Mouse (Mus musculus) retina, embryonic 14.5 days (tissue): ENCODE results near the gene Spc24.
"Not testable (repeated sequence)": the region's sequence is repeated elsewhere in the genome, so short reads cannot be mapped to it uniquely, and the experiment has no call there.

Experiments used
- DNase-seq: peaks from one replicate; pipeline ENCODE4 v3.0.0-alpha.2; 2015; ENCODE audit warnings: low spot score

Gene Spc24

DNA sequence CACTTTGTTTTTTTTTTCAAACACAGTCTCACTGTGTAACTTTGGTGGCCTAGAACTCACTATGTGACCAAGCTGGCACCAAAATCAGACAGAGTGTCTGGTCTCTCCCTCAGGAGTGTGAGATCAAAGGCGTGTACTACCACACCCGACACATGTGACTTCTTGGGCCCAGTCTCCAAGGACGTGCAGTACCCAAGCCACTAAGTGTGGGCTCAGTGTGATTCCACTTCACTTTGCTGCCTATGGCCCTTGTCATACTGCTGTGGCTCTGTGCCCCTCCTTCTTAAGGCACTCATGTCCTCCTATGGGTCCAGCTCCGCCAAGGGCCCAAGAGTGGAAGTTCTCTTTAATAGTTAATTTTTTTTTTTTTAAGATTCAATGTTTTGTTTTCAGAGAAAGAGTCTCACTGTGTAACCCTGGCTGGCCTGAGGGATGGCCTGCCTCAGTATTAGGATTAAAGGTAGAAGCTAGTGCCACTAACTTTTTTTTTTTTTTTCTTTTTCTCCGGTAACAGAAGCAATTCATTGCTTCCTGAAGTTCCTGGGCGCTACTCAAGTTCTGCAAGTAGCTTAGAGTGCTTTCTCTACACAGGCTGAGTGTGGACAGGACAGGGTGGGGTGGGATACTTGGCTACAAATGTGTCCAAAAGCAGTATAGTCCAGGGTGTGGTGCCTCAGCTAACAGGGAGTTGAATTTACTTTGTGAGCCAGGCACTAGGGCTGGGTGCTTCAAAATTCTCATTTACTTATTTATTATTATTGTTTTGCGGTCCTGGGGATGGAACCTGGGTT is 24.6 kb upstream of the Spc24 start:
- DNase-seq, result no peak

DNA sequence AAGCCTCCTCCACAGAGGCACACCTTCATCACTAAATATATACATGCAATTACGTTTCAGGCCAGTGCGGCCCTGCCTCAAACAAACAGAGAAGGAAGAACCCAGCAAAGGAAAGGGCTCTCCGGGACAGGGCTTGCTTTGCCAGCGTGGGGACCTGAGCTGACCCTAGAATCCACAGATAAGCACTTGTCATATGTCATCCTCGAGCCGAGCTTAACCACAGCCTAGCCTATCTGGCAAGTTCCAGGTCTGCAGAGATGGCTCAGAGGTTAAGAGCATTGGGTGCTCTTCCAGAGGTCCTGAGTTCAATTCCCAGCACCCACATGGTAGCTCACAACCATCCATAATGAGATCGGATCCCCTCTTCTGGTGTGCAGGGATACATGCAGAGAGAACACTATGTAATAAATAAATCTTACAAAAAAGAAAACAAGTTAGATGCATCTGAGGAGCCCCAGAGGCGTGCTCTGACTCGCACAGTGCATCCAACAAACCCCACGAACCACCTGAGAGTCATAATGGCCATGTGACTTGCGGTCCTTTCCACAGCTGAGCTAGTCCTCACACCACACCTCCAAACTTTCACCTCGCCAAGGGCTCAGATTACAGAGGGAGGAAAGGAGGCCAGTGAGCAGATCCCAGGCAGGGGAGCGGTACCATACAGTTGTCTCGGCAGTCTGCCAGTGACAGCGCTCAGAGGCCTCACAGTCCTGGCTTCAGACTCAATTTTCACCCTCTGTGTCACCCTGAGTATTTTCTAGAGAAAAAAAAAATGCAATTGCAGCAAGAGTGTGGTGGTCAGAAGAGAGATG is 21.8 kb upstream of the Spc24 start:
- DNase-seq, result no peak

DNA sequence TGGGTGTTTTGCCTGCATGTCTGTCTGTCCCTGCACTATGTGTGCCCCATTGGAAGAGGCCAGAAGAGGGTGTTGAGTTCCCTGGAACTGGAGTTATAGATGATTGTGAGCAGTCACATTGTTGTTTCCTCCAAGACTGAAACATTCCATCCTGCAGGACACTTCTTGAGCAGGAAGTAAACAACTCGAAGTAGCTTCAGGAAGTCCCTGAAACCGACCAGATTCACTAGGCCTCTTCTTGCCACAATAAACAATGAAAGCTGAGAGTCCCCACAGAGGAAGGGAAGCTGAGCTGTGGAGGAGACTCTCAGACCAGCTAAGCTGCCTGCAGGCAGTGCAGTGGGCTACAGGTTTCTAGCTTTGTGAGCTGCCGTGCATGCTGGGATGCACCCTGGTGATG is 17.6 kb upstream of the Spc24 start:
- no peak for DNase-seq

DNA sequence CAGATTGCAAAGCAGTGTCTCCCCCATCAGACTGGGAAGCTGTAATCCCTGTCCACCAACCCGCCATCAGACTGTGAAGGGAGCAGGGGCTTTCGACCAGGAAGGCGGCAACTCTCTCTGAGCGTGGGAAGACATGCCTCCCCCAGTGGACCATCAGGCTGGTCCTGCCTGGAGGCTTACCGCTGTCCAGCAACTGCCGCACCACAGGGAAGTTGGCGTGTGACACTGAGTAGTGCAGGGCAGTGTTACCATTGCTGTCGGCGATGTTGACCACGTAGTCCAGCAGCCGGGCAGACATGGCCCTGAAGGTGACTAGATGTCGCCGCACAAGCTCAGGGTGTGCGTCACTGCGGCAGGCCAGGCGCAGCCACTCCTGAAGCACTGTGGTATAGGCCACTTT is 14.2 kb upstream of the Spc24 start:
- DNase-seq, result no peak

DNA sequence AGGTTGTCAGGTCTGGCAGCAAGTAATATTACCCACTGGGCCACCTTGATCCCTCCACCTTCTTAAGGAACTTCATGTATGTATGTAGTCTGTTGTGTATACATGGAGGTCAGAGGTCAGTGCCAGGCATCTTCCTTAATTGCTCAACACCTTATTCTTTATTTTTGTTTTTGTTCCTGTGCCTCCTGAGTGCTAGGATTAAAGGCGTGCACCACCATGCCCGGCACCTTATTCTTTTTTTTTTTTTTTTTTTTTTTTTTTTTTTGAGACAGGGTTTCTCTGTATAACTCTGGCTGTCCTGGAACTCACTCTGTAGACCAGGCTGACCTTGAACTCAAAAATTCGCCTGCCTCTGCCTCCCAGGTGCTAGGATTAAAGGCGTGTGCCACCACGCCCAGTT is 13.3 kb upstream of the Spc24 start:
- not testable (repeated sequence) for DNase-seq

DNA sequence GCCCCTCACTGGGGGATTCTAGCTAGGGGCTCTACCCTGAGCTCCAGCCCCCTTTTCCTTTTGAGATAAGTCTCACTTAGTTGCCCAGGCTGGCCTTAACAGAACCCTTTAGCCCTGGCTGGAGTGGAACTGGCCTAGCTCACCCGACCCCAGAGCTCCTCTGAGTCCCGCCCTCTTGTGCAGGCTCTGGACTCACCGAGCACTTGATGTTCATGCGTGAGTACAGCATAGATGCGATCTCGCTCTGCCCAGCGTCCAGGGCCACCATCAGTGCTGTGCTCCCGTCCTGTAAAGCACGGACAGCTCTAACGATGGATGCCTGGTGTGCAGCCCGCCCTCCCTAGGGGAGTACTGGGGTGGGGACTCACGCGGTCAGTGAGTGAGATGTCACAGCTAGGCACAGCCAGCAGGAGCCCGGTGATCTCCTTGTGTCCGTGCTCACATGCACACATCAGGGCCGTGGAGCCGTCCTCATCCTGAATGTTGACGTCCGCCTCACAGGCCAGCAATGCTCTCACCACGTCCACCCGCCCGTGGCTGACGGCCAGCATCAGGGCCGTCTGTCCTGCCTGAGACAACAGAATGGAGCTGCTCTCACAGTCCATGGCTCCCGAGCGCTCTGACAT is 9.6 kb upstream of the Spc24 start:
- DNase-seq, result peak; percentile 14

DNA sequence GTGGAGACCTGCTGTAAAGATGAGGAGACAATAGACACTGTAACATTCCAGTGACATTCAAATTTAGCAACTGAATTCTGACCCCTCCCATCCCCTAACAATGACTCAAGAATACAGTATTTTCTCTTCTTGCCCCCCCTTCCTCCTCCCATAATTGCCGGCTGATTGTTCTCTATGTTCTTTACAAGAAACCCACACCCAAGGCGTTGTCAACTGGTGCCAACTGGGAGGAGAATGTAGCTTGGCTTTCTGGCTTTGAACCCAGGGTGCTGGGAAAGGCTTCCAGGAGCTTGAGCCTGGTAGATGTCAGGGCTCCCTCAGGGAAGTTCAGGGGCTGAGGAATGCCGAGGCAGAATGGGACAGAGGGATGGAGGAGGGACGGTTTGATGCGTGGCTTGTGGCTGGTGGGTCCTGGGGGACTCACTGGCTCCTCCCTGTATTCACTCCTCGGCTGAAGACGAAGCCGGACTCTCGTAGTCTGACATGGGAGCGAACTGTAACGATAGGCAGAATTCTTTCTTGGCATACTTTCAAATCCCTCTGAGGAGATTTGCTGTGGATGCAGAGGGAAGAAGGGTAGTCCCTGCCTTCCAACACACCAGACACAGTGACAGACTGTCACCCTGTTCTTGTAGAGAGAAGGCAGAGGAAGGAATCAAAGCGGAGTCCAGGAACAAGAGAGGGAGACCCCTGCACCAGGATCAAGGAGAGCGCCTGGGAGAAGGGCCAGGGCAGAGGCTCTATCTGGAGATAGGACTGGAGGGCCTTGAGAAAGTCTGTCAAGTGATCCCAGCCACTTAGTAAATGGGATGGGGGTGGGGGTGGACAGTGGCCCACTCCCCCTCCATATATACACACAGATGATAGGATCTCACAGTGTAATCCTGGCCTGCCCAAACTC is 8.7 kb upstream of the Spc24 start:
- no peak for DNase-seq

DNA sequence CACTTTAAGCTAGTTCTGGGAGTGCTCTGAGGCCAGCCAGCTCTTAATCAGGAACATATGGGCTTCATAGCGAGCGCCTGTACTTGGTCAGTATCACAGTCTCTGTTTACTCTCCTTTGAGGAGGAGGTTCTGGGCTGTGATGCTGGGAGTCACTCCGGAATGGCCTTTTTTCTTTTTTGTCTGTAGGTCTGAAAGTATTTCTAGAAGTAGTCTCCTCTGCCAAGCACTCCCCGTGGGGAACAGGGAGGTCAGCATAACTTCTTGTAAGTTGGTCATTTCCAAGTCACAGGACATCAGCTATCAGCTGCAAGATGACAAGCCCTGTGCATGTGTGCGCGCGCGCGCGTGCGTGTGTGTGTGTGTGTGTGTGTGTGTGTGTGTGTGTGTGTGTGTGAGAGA is 7.8 kb upstream of the Spc24 start:
- DNase-seq, result no peak

DNA sequence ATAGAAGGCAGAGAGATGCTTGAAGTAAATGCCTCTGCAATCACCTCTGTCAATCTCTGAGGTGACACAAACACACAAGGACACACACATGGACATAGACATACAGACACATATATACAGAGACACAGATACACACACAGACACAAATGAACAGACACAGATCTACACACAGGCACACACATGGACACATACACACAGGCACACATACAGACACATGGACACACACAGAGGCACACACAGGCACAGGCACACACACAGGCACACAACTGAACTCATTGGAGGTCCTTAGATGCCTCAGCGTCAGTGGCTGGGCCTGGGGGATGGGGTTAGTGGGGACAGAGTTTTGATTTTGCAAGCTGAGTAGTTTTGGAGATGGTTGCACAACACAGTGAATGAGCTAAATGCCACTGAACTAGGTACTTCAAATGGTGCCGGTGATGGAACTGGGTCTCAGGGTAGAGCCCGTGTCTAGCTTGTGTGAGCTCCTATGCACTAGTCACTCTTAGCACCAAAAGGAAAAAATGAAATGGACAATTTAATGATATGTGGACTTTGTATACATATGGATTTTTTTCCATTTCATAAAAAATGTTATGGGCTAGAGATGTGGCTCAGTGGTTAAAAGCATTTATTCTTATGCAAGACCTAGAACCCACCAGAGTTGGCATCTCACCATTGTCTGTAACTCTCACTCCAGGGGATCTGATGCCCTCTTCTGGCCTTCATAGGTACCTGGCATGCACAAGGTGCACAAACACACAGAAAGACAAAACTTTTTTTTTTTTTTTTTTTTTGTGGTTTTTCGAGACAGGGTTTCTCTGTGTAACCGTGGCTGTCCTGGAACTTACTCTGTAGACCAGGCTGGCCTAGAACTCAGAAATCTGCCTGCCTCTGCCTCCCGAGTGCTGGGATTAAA is 4.2 kb upstream of the Spc24 start:
- DNase-seq, result no peak

DNA sequence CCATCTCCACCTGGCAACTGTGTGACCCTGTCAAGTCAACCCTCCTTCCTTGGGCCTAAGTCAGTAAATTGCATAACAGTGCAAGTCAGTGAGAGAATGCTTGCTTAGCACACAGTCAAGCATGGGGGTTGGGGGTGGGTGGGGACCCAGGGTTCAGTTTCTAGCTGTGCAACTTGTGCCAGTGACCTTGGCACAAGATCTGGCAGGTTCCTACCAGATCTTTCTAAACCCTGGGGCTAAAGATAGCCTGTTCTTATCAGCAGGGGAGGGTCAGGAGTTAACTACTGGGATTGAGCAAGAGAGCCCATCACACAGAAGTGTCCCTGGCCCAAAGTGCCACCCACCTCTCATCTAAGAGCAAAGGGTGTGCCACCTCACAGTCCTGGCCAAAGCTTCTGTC is 2.0 kb upstream of the Spc24 start:
- no peak for DNase-seq

DNA sequence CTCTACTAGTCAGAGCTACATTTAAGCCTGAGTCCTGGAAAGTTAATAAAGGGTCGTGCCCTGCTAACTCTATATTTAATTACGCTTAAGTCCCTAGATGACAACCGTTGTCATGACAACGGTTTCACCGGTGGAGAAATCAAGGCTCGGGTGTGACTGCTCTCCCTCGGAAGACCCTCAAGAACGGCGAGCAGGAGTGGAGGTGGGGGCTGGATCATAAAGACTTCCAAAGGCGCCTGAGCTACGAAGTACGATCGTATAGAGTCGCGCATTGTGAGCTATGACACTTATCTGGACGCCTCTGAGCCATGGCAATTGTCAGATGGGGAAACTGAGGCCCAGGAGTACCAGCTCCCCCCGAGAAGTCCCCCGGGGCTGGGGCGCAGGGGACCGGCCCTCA is 385 bp downstream of the Spc24 start:
- no peak for DNase-seq

DNA sequence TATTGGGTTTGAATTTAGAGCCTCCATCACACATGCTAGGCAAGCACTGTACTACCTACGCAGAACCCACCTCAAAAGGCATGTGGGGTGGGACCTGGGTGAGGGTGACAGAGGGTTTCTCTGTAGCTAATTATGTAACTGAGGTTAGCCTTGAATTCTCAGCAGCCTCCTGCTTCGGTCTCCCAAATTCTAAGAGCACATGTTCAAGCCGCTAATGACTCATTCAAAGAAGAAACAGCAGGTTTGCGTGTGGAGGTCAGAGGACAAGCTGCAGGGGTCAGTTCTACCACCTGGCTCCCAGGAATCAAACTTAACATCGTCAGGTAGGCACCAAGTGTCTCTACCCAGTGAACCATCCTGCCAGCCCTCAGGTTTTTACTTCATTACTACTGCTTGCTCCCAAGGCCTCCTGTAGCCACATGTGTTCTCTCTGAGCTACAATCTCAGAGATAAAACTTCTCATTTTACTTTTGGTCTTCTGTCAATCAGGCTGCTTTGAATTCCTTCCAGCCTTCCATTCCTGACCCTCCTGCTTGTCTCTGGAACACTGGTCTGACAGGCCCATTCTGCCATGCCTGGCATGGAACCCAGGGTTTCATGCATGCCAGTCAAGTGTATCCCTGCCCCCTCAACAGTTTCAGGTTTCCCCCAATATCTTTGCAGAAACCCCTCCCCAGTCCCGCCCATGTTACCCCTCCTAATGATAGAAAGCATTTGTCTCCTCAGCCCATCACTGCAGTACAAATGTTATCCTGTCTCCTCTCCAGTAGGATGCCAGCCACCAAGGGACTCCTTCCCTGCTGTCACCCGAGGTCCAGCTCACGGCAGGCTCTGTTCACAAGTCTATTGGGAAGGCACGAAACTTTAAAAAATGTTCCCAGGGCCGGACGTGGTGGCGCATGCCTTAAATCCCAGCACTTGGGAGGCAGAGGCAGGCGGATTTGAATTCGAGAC is 1.2 kb downstream of the Spc24 start:
- no peak for DNase-seq

DNA sequence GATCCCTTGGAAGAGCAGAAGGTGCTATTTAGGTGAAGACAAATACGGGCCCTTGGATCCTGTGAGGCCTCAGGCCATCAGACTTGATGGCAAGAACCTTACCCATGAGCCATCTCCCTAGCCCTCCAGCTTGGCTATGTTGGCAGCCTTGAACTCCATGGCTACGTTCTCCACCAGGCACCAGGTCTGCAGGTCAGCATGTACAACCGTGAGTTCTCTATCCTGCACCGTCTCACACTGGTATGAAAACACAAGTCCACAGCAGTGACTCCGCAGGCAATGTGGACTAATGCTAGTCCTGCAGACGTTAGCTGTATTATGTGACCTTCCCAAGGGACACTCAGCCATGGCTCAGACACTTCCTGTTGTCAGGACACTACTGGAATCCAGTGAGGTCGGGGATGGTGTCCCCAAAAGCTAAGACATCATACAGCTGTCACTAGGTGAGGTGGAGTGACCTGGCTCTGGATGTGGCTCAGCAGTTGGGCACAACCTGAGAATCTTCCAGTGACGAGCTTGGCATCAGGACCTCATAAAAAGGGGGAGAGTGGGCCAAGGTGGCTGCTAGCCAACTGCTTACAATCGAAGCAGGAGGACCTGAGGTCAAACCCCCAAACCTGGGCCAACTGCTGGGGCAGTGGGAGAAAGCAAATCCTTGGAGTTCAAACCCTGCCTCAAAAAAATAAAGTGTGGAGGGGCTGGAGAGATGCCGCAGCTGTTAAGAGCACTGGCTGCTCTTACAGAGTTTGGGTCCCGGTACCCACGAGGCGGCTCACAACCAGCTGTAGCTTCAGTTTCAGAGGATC is 5.4 kb downstream of the Spc24 start:
- DNase-seq, result no peak

DNA sequence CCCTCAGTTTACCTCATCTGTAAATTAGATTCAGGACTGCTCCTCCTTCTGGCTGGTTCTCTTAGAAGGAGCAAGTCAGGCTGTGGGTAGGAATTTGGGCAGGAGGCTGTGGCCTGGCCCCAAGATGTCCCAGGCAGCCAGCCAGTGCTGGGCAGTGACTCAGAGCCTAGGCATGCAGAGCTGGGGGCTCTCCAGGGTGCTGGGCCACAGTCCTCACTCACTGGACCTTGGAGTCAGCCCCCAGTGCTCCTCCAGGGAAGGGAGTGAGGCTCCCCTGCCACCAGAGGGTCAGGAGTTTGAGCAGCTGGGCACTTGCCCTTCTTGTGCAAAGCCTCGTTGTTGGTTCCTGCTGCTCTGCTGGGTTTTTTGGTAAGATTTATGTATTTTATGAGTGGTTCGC is 6.1 kb downstream of the Spc24 start:
- DNase-seq, result no peak

DNA sequence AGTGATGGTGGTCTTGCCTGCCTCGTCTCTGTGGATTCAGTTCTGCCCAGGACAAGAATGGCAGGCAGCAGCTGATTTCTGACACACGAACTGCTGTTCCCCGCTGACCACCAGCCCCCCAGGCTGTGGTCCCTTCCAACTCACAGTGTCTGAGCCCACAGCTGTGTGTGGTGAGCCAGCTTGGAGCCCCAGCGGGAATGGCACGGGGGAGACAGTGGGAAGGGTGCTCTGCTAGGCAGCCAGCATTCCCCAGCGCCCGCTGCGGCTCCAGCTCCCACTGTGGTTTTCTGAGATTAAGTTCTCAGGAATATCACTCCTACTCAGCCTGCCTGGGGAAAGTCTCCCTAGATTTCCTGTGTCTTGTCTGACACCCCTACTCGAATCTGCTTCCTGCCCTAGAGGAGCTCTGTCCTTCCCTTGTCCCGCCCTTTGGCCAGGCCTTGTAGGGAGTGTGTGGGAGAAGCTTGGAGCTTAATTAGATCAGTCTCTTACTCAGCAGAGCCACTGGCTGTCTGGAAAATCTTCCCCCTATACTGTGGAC is 7.8 kb downstream of the Spc24 start:
- no peak for DNase-seq

DNA sequence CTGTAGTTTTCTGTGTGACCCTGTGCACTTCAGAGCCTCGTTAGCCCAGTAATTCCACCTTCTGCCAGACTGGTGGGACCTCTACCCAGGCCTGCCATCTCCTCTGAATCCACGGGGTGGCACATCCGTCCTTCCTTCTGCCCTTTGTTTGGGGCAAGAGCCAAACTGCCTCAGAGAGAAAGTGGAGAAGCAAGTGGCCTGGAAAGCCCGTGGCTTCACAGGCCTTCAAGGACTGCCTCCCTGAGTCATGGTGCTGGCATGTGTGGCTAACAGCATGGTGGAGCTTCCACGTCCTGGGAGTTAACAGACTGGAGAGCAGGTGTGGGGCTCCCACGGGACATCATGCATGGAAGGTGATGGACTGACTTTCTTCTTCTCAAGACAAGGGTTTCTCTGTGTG is 8.8 kb downstream of the Spc24 start:
- DNase-seq, result peak; percentile 24

DNA sequence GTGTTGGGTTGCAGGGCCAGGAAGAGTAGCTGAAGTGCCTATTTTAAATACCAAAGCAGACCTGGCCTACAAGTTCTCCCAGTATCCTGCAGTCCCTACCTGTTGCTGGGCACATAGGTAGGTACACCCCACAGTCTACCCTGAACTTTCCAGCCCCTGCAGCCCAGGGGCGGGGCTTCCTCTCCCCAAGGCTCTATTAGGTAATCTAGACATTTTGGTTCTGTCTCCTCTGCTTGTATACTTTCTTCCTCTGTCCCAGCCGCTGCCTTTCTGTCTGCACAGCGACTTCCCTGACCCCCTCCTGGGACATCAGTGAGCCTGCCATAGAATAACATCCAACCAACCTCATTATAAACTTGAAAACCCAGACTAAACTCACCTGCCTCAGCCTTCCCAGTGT is 9.7 kb downstream of the Spc24 start:
- no peak for DNase-seq

DNA sequence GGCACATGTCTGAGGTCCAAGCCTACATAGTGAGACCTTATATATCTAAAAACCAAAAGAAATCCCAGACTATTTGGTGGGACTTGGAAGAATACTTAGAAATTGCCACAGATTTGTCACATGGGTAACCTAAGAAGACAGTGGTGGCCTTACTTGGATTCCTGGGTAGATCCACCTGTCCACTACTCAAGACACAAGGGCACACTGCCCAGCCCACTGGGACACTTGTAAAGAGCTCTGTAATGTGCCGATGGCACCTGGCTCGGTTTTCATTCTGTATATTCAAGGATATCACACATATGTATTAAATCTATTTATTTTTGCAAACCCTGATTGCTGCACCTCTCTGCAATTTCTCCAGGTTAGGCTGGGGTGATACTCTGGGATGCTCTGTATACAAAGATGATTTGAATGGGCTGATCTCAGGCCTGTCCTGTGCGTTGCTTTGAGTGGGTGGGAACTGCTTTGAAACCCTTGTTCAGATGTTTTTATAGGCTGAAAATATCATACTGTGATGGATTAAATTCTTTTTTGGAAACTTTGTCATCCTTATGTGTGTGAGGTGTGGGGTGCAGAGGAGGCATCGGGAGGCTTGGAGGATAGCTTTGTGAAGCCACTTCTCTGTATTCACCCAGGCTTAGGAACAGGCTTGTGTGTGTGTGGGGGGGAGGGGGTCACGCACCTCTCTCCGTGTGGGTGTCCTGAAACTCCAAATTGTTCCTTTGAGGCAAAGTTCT is 10.6 kb downstream of the Spc24 start:
- no peak for DNase-seq
